Mouse (Mus musculus): ENCODE results near the gene Zan. TPM values are rescaled to one million over a fixed set of nuclear protein-coding genes. Genes with fewer than 3 reads are reported as not detected.

Zan gene
- polyA plus RNA-seq, 1 experiment: 0.02 TPM

DNA sequence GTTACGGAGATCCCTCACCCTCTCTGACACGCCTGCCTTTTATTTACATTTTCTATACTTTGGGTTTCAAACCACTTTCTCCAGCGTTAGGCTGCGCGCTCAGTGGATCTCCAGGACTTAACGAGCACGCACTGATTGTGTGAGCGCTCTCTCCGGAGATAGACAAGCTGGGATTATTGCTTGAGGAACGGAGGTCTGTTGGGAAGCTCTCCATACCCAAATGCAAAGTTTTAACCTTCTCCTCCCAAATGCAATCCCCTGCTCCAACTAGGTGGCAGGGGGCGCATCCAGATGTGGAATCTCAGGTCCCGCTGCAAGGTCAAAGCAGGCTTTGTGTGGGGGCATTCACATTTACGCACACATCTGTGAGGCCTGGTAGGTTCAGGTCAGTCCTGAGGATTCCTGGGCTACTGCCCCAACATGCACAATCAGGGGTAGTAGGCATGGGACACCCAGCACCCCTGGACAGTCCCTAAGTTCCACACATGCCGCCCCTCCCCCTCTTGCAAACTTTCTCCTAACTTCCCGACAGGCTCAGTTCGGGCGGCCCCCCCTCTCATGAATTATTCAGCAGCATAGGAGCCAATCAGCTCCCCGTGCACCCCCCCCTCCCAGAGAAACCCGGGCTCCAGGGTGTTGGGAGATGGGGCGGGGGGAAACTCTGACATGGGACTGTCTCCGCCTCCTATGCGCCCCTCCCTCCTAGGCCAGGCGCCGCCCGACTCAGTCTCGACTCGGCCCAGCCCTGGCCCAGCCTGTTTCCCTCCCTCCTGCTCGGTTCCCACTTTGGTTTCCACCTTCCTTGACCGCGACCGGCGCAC lies 127.3 kb downstream of the Zan start, which contains the start of gene Ephb4:
Gene Ephb4 (plus strand): TSS at position 726 of the 821 bp plus-strand sequence.
- Histone ChIP-seq H3K27me3 (ENCODE audit: control insufficient read depth, insufficient read depth, low read length) (peaks cover 9% of the 10 kb centered on the region), H3K4me1 (ENCODE audit: control insufficient read depth, insufficient read depth, insufficient read length) (peaks cover 2% of the 10 kb centered on the region), H3K36me3 (ENCODE audit: control insufficient read depth, insufficient read depth, low read length) (no peaks in the 10 kb centered on the region), H3K4me3 (ENCODE audit: extremely low read depth, insufficient read depth, insufficient read length) (peak within 1 kb of the TSS; percentile 42), H3K27ac (ENCODE audit: insufficient read depth, low read length) (peak within 1 kb of the TSS; percentile 79)
- TF ChIP-seq POLR2A (IDR thresholded peaks at IDR 0.05; ENCODE audit: low read depth, low read length): no peak
- TF ChIP-seq CTCF (IDR thresholded peaks at IDR 0.05; ENCODE audit: extremely low read depth, insufficient read depth, insufficient read length, insufficient replicate concordance): no peak
- DNase-seq (ENCODE audit: low read depth in 1 of 2, low spot score in 2 of 2): peak in 1 of 2 experiments; percentile 17
- WGBS: 3% methylated on average over 29 of the region's 32 CpGs

DNA sequence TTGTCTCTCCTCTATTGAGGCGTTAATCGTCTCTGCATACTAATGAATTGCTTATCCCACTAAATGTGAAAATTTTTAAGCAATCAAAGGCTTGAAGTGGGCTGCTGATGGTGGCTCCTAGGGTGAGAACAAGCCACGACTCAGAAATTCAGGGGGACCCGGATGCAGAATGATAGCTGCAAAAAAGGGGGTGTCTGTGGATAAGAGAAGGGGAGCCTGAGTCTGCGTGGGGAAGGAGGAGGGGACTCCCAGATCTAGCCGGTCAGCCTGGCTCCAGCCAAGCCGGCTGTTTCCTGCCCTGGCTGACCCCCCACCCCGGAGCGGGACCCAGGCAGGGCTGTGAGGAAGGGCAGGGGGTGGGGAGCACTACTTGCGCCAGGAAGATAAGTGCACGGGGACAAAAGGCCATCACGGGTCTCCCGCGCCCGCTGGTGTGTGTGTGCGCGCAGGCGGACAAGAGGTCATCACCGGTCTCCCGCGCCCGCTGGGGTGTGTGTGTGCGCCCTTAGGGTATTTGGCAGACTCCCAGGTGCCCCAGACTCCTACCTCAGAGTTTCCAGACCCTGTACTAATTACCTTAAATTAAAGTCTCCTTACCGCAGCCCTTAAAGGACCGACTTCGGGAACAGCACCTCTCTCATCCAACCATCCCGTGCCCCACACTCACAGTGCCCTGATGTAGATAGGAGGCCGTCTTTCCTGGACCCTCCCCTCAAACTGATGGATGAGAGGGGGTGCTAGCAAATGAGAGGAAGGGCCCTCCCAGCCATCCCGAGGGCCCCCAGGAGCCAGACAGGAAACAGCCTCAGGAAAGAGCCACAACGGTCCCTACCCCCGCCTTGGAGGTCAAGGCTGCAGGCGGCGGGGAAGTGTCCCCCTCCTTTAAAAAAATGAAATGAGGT lies 128.1 kb downstream of the Zan start:
- Histone ChIP-seq H3K27me3 (ENCODE audit: control insufficient read depth, insufficient read depth, low read length) (peaks cover 9% of the 10 kb centered on the region), H3K36me3 (ENCODE audit: control insufficient read depth, insufficient read depth, low read length) (no peaks in the 10 kb centered on the region), H3K27ac (ENCODE audit: insufficient read depth, low read length) (peak overlapping the region; percentile 59), H3K4me3 (ENCODE audit: extremely low read depth, insufficient read depth, insufficient read length) (no peak overlapping the region), H3K4me1 (ENCODE audit: control insufficient read depth, insufficient read depth, insufficient read length) (peaks cover 2% of the 10 kb centered on the region)
- 7% methylated on average over 33 of the region's 33 CpGs for WGBS
- TF ChIP-seq POLR2A (IDR thresholded peaks at IDR 0.05; ENCODE audit: low read depth, low read length) (no peak), CTCF (IDR thresholded peaks at IDR 0.05; ENCODE audit: extremely low read depth, insufficient read depth, insufficient read length, insufficient replicate concordance) (no peak)
- no peak for DNase-seq (ENCODE audit: low read depth in 1 of 2, low spot score in 2 of 2)

- no peak for DNase-seq (ENCODE audit: low read depth in 1 of 2, low spot score in 2 of 2)
- Histone ChIP-seq H3K4me3 (ENCODE audit: extremely low read depth, insufficient read depth, insufficient read length) (no peak overlapping the region), H3K36me3 (ENCODE audit: control insufficient read depth, insufficient read depth, low read length) (no peaks in the 10 kb centered on the region), H3K4me1 (ENCODE audit: control insufficient read depth, insufficient read depth, insufficient read length) (peaks cover 2% of the 10 kb centered on the region), H3K27me3 (ENCODE audit: control insufficient read depth, insufficient read depth, low read length) (peaks cover 9% of the 10 kb centered on the region), H3K27ac (ENCODE audit: insufficient read depth, low read length) (peak overlapping the region; percentile 25)
- TF ChIP-seq POLR2A (IDR thresholded peaks at IDR 0.05; ENCODE audit: low read depth, low read length) (no peak), CTCF (IDR thresholded peaks at IDR 0.05; ENCODE audit: extremely low read depth, insufficient read depth, insufficient read length, insufficient replicate concordance) (no peak)
- WGBS: 66% methylated on average over 7 of the region's 7 CpGs
These were observed 129.0 kb downstream of the Zan start for GRCm38 (mm10) chr5:137347856-137348255.

- 87% methylated on average over 4 of the region's 4 CpGs for WGBS
- peaks cover 2% of the 10 kb centered on the region for H3K4me1 ChIP-seq (ENCODE audit: control insufficient read depth, insufficient read depth, insufficient read length)
- no peak for DNase-seq (ENCODE audit: low read depth in 1 of 2, low spot score in 2 of 2)
- TF ChIP-seq POLR2A (IDR thresholded peaks at IDR 0.05; ENCODE audit: low read depth, low read length) (no peak), CTCF (IDR thresholded peaks at IDR 0.05; ENCODE audit: extremely low read depth, insufficient read depth, insufficient read length, insufficient replicate concordance) (no peak)
- peaks cover 9% of the 10 kb centered on the region for H3K27me3 ChIP-seq (ENCODE audit: control insufficient read depth, insufficient read depth, low read length)
- no peak overlapping the region for H3K4me3 ChIP-seq (ENCODE audit: extremely low read depth, insufficient read depth, insufficient read length)
- H3K36me3 ChIP-seq (ENCODE audit: control insufficient read depth, insufficient read depth, low read length): no peaks in the 10 kb centered on the region
- no peak overlapping the region for H3K27ac ChIP-seq (ENCODE audit: insufficient read depth, low read length)
These were observed 129.9 kb downstream of the Zan start for GRCm38 (mm10) chr5:137346983-137347382.

- Histone ChIP-seq H3K27ac (ENCODE audit: insufficient read depth, low read length) (no peak overlapping the region), H3K4me3 (ENCODE audit: extremely low read depth, insufficient read depth, insufficient read length) (no peak overlapping the region), H3K4me1 (ENCODE audit: control insufficient read depth, insufficient read depth, insufficient read length) (peaks cover 2% of the 10 kb centered on the region), H3K36me3 (ENCODE audit: control insufficient read depth, insufficient read depth, low read length) (no peaks in the 10 kb centered on the region), H3K27me3 (ENCODE audit: control insufficient read depth, insufficient read depth, low read length) (peaks cover 9% of the 10 kb centered on the region)
- TF ChIP-seq CTCF (IDR thresholded peaks at IDR 0.05; ENCODE audit: extremely low read depth, insufficient read depth, insufficient read length, insufficient replicate concordance) (no peak), POLR2A (IDR thresholded peaks at IDR 0.05; ENCODE audit: low read depth, low read length) (no peak)
- DNase-seq (ENCODE audit: low read depth in 1 of 2, low spot score in 2 of 2): no peak
- WGBS: 81% methylated on average over 1 of the region's 1 CpGs
These were observed 130.5 kb downstream of the Zan start for GRCm38 (mm10) chr5:137346388-137346787.

DNA sequence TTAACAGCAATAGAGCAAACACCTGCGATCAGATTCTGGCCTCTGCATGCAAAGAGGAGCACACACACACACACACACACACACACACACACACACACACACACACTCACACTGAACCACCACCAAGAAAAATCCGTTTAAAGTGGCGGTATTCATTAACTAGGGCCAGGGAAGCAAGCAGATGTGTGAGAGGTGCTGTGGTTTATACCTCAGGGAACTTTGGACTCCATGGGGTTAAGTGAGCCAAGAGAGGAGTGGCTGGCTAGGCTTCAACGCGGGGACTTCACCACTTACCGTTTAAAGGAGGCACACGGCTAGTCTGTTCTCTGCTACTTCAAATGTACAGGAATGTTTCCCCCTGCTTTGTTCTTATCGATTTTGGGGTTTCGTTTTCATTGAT lies 131.0 kb downstream of the Zan start:
- Histone ChIP-seq H3K27ac (ENCODE audit: insufficient read depth, low read length) (no peak overlapping the region), H3K4me3 (ENCODE audit: extremely low read depth, insufficient read depth, insufficient read length) (no peak overlapping the region), H3K4me1 (ENCODE audit: control insufficient read depth, insufficient read depth, insufficient read length) (peaks cover 2% of the 10 kb centered on the region), H3K27me3 (ENCODE audit: control insufficient read depth, insufficient read depth, low read length) (peaks cover 7% of the 10 kb centered on the region), H3K36me3 (ENCODE audit: control insufficient read depth, insufficient read depth, low read length) (no peaks in the 10 kb centered on the region)
- whole genome bisulfite sequencing: 12% methylated on average over 9 of the region's 9 CpGs
- DNase-seq (ENCODE audit: low read depth in 1 of 2, low spot score in 2 of 2): no peak
- TF ChIP-seq POLR2A (IDR thresholded peaks at IDR 0.05; ENCODE audit: low read depth, low read length): no peak
- no peak for TF ChIP-seq CTCF (IDR thresholded peaks at IDR 0.05; ENCODE audit: extremely low read depth, insufficient read depth, insufficient read length, insufficient replicate concordance)

Measured in spleen, adult 2 months (tissue).